Mouse (Mus musculus): ENCODE results near the gene Ripor1. TPM values are rescaled to one million over a fixed set of nuclear protein-coding genes. Genes with fewer than 3 reads are reported as not detected.
A peak's percentile ranks its signal among the peaks of the same experiment; 100 is the strongest.

Gene Ripor1
- polyA plus RNA-seq, 1 experiment from 2014 or later, result 36.8 TPM

GRCm38 (mm10) chr8:105657641-105658040 is 52.6 kb downstream of the Ripor1 start:
- no peak for ATAC-seq (ENCODE audit: low read depth)
- Histone ChIP-seq H3K4me1 (replicated peaks; ENCODE audit: control insufficient read depth, insufficient read depth, low read length) (no peaks in the 10 kb centered on the region), H3K9me3 (ENCODE audit: control insufficient read depth, low read length) (no peaks in the 10 kb centered on the region), H3K27me3 (ENCODE audit: control insufficient read depth, insufficient read depth, low read depth, low read length) (no peaks in the 10 kb centered on the region), H3K4me3 (ENCODE audit: low read length) (no peak overlapping the region), H3K9ac (ENCODE audit: low read length) (no peak overlapping the region), H3K36me3 (ENCODE audit: control insufficient read depth, insufficient read depth, low read length) (peaks cover 7% of the 10 kb centered on the region), H3K4me2 (ENCODE audit: low read depth, low read length) (no peak overlapping the region), H3K27ac (ENCODE audit: low read length) (no peak overlapping the region)

- H3K36me3 ChIP-seq (ENCODE audit: control insufficient read depth, insufficient read depth, low read length), result peaks cover 21% of the 10 kb centered on the region
- no peak overlapping the region for H3K9ac ChIP-seq (ENCODE audit: low read length)
- no peaks in the 10 kb centered on the region for H3K4me1 ChIP-seq (replicated peaks; ENCODE audit: control insufficient read depth, insufficient read depth, low read length)
- no peaks in the 10 kb centered on the region for H3K27me3 ChIP-seq (ENCODE audit: control insufficient read depth, insufficient read depth, low read depth, low read length)
- H3K4me3 ChIP-seq (ENCODE audit: low read length), result no peak overlapping the region
- ATAC-seq (ENCODE audit: low read depth), result no peak; the same call in 1 of the 2 replicates
- H3K9me3 ChIP-seq (ENCODE audit: control insufficient read depth, low read length), result no peaks in the 10 kb centered on the region
- H3K27ac ChIP-seq (ENCODE audit: low read length), result no peak overlapping the region
- 62% methylated on average over 3 of the region's 3 CpGs for WGBS
- no peak overlapping the region for H3K4me2 ChIP-seq (ENCODE audit: low read depth, low read length)
Observed at GRCm38 (mm10) chr8:105661167-105661566, 56.1 kb downstream of the Ripor1 start.

MicroRNA genes within 50 kb of the gene (microRNA counts, 519-probe panel; counts per million panel counts)
- 2,732 counts per million, percentile 49 among the panel's probes with 10 or more counts for microRNA mmu-miR-1966

Small RNA genes within 50 kb of the gene (microRNA-seq; reads per million reads assigned to microRNA genes)
- gene Mir1966, result 1.4 reads per million

Other genes with a start within 250 kb of the Ripor1 start
- 1.1 and 1.5 TPM in 2 replicates for gene Plekhg4, start 232.0 kb upstream of the Ripor1 start, polyA plus RNA-seq (2015; fragmentation: Nextera tagmentation; extraction: Ambion mirVana)
- gene Kctd19, start 191.8 kb upstream of the Ripor1 start, polyA plus RNA-seq (2015; fragmentation: Nextera tagmentation; extraction: Ambion mirVana), result 0.13 and 0.36 TPM in 2 replicates
- 1.5 and 1.6 TPM in 2 replicates for gene Lrrc36, start 191.7 kb upstream of the Ripor1 start, polyA plus RNA-seq (2015; fragmentation: Nextera tagmentation; extraction: Ambion mirVana)
- 83.3 and 110 TPM in 2 replicates for gene Tppp3, start 133.7 kb upstream of the Ripor1 start, polyA plus RNA-seq (2015; fragmentation: Nextera tagmentation; extraction: Ambion mirVana)
- gene Zdhhc1, start 108.4 kb upstream of the Ripor1 start, polyA plus RNA-seq (2015; fragmentation: Nextera tagmentation; extraction: Ambion mirVana), result 48.3 and 48.4 TPM in 2 replicates
- gene Hsd11b2, start 86.5 kb upstream of the Ripor1 start, polyA plus RNA-seq (2015; fragmentation: Nextera tagmentation; extraction: Ambion mirVana), result 1.6 and 2.2 TPM in 2 replicates
- 87.3 and 93.0 TPM in 2 replicates for gene Atp6v0d1, start 39.2 kb upstream of the Ripor1 start, polyA plus RNA-seq (2015; fragmentation: Nextera tagmentation; extraction: Ambion mirVana)
- gene Ctcf, start 31.3 kb downstream of the Ripor1 start, polyA plus RNA-seq (2015; fragmentation: Nextera tagmentation; extraction: Ambion mirVana), result 112 and 116 TPM in 2 replicates
- gene Agrp, start 32.1 kb downstream of the Ripor1 start, polyA plus RNA-seq (2015; fragmentation: Nextera tagmentation; extraction: Ambion mirVana), result 0.60 TPM in 1 of 2 replicates, not detected in the other
- gene Carmil2, start 81.0 kb downstream of the Ripor1 start, polyA plus RNA-seq (2015; fragmentation: Nextera tagmentation; extraction: Ambion mirVana), result 0.58 and 0.79 TPM in 2 replicates
- gene Acd, start 95.8 kb downstream of the Ripor1 start, polyA plus RNA-seq (2015; fragmentation: Nextera tagmentation; extraction: Ambion mirVana), result 69.1 and 71.3 TPM in 2 replicates
- gene Pard6a, start 95.9 kb downstream of the Ripor1 start, polyA plus RNA-seq (2015; fragmentation: Nextera tagmentation; extraction: Ambion mirVana), result 15.2 and 17.6 TPM in 2 replicates
- 0.19 TPM in 1 of 2 replicates, not detected in the other for gene 4933405L10Rik, start 102.4 kb downstream of the Ripor1 start, polyA plus RNA-seq (2015; fragmentation: Nextera tagmentation; extraction: Ambion mirVana)
- 23.0 and 27.0 TPM in 2 replicates for gene Enkd1, start 103.0 kb downstream of the Ripor1 start, polyA plus RNA-seq (2015; fragmentation: Nextera tagmentation; extraction: Ambion mirVana)
- gene Gfod2, start 153.4 kb downstream of the Ripor1 start, polyA plus RNA-seq (2015; fragmentation: Nextera tagmentation; extraction: Ambion mirVana), result 22.4 and 25.3 TPM in 2 replicates
- gene Ranbp10, start 222.1 kb downstream of the Ripor1 start, polyA plus RNA-seq (2015; fragmentation: Nextera tagmentation; extraction: Ambion mirVana), result 10.0 and 13.0 TPM in 2 replicates
- gene Tsnaxip1, start 222.5 kb downstream of the Ripor1 start, polyA plus RNA-seq (2015; fragmentation: Nextera tagmentation; extraction: Ambion mirVana), result 4.0 and 4.6 TPM in 2 replicates
- gene Cenpt, start 248.0 kb downstream of the Ripor1 start, polyA plus RNA-seq (2015; fragmentation: Nextera tagmentation; extraction: Ambion mirVana), result 41.2 and 42.7 TPM in 2 replicates
- gene Thap11, start 249.9 kb downstream of the Ripor1 start, polyA plus RNA-seq (2015; fragmentation: Nextera tagmentation; extraction: Ambion mirVana), result 55.2 and 56.0 TPM in 2 replicates